Mouse (Mus musculus) heart, embryonic 12.5 days (tissue): ENCODE results near the gene Sdc4. TPM values are rescaled to one million over a fixed set of nuclear protein-coding genes. Genes with fewer than 3 reads are reported as not detected.

Source experiments
- ATAC-seq: fragments of 200-750 bp; cut with Nextera tagmentation; 2 replicates; pipeline ENCODE4 v1.8.0; 2017; ENCODE audit warnings: moderate TSS enrichment, moderate library complexity; ENCODE audit not compliant: insufficient number of reproducible peaks, low FRiP score
- H3K27ac ChIP-seq: fragments of 300-500 bp; sonication (generic); 2 replicates; pipeline ENCODE4 v1.5.1; 2016; ENCODE audit warnings: mild to moderate bottlenecking, moderate library complexity; ENCODE audit not compliant: poor library complexity, severe bottlenecking
- H3K27me3 ChIP-seq: fragments of 300-500 bp; sonication (generic); replicated peaks from 2 replicates; pipeline ENCODE4 v1.6.1; 2016; ENCODE audit warnings: mild to moderate bottlenecking, moderate library complexity
- H3K36me3 ChIP-seq: fragments of 300-500 bp; sonication (generic); 2 replicates; pipeline ENCODE4 v1.6.1; 2016; ENCODE audit warnings: mild to moderate bottlenecking, moderate library complexity
- H3K4me1 ChIP-seq: fragments of 300-500 bp; sonication (generic); replicated peaks from 2 replicates; pipeline ENCODE4 v1.6.1; 2016; ENCODE audit warnings: mild to moderate bottlenecking
- H3K4me2 ChIP-seq: fragments of 300-500 bp; sonication (generic); 2 replicates; pipeline ENCODE4 v1.6.1; 2016; ENCODE audit warnings: mild to moderate bottlenecking, moderate library complexity
- H3K4me3 ChIP-seq: fragments of 300-500 bp; sonication (generic); 2 replicates; pipeline ENCODE4 v1.5.1; 2016; ENCODE audit warnings: mild to moderate bottlenecking
- H3K9ac ChIP-seq: fragments of 300-500 bp; sonication (generic); 2 replicates; pipeline ENCODE4 v1.6.1; 2016; ENCODE audit warnings: mild to moderate bottlenecking, moderate library complexity
- H3K9me3 ChIP-seq: fragments of 300-500 bp; sonication (generic); replicated peaks from 2 replicates; pipeline ENCODE4 v1.6.1; 2016; ENCODE audit warnings: mild to moderate bottlenecking, moderate library complexity
- WGBS: fragments of 180-500 bp; shearing (Covaris S2); methylation state at CpG from one replicate; pipeline ENCODE4 v1.1.7; 2016; 5-methylcytosine and 5-hydroxymethylcytosine counted together
- polyA plus RNA-seq: library from polyadenylated mRNA; unstranded; fragments of >200 nt; fragmentation: Nextera tagmentation; extraction: Ambion mirVana; gene quantifications from 2 replicates; pipeline ENCODE4 v1.2.1, GENCODE M21; 2016

Sdc4 gene
- polyA plus RNA-seq, 1 experiment from 2014 or later: 40.6 TPM

- 85% methylated on average over 8 of the region's 8 CpGs for WGBS
- Histone ChIP-seq H3K27me3 (no peaks in the 10 kb centered on the region), H3K9ac (no peak overlapping the region), H3K4me1 (peaks cover 36% of the 10 kb centered on the region), H3K9me3 (no peaks in the 10 kb centered on the region), H3K27ac (no peak overlapping the region), H3K36me3 (peaks cover 5% of the 10 kb centered on the region), H3K4me2 (no peak overlapping the region), H3K4me3 (no peak overlapping the region)
- no peak for ATAC-seq
Observed at GRCm38 (mm10) chr2:164458535-164458934, 14.8 kb upstream of the Sdc4 start.

- H3K4me3 ChIP-seq: no peak overlapping the region
- no peak overlapping the region for H3K4me2 ChIP-seq
- ATAC-seq: no peak
- H3K4me1 ChIP-seq: peaks cover 42% of the 10 kb centered on the region
- H3K27ac ChIP-seq: no peak overlapping the region
- H3K36me3 ChIP-seq: no peaks in the 10 kb centered on the region
- no peaks in the 10 kb centered on the region for H3K9me3 ChIP-seq
- WGBS: 51% methylated on average over 7 of the region's 7 CpGs
- H3K27me3 ChIP-seq: no peaks in the 10 kb centered on the region
- no peak overlapping the region; the same call in 1 of the 2 replicates for H3K9ac ChIP-seq
Observed at GRCm38 (mm10) chr2:164457942-164458341, 14.3 kb upstream of the Sdc4 start.

- Histone ChIP-seq H3K27ac (no peak within 1 kb of the TSS), H3K4me1 (peaks cover 50% of the 10 kb centered on the region), H3K4me2 (peak within 1 kb of the TSS; percentile 46), H3K4me3 (peak within 1 kb of the TSS; percentile 10; the same call in 1 of the 2 replicates), H3K36me3 (no peaks in the 10 kb centered on the region), H3K9me3 (no peaks in the 10 kb centered on the region), H3K9ac (peak within 1 kb of the TSS; percentile 40; the same call in 1 of the 2 replicates), H3K27me3 (no peaks in the 10 kb centered on the region)
- ATAC-seq: no peak
- WGBS: 2% methylated on average over 7 of the region's 7 CpGs
Observed at GRCm38 (mm10) chr2:164456864-164457300, 13.2 kb upstream of the Sdc4 start, which contains the start of gene Sys1. Sys1 (plus strand) TSS chr2:164456964.

GRCm38 (mm10) chr2:164456413-164456812 is 12.7 kb upstream of the Sdc4 start:
- no peak for ATAC-seq
- no peak overlapping the region for H3K27ac ChIP-seq
- WGBS: 67% methylated on average over 1 of the region's 1 CpGs
- no peaks in the 10 kb centered on the region for H3K36me3 ChIP-seq
- H3K4me3 ChIP-seq: no peak overlapping the region
- no peak overlapping the region; the same call in 1 of the 2 replicates for H3K4me2 ChIP-seq
- no peaks in the 10 kb centered on the region for H3K9me3 ChIP-seq
- H3K9ac ChIP-seq: no peak overlapping the region
- peaks cover 51% of the 10 kb centered on the region for H3K4me1 ChIP-seq
- H3K27me3 ChIP-seq: no peaks in the 10 kb centered on the region

- no peak overlapping the region for H3K4me3 ChIP-seq
- no peak overlapping the region for H3K9ac ChIP-seq
- WGBS: 63% methylated on average over 6 of the region's 6 CpGs
- no peak overlapping the region for H3K4me2 ChIP-seq
- H3K36me3 ChIP-seq: no peaks in the 10 kb centered on the region
- ATAC-seq: no peak
- no peaks in the 10 kb centered on the region for H3K27me3 ChIP-seq
- H3K4me1 ChIP-seq: peaks cover 51% of the 10 kb centered on the region
- no peaks in the 10 kb centered on the region for H3K9me3 ChIP-seq
- no peak overlapping the region for H3K27ac ChIP-seq
Observed at GRCm38 (mm10) chr2:164455421-164456190, 11.9 kb upstream of the Sdc4 start.

- Histone ChIP-seq H3K9ac (no peak overlapping the region), H3K4me1 (peaks cover 54% of the 10 kb centered on the region), H3K4me2 (no peak overlapping the region)
Observed at GRCm38 (mm10) chr2:164454846-164455245, 11.2 kb upstream of the Sdc4 start.

GRCm38 (mm10) chr2:164453887-164454500 is 10.3 kb upstream of the Sdc4 start:
- H3K4me2 ChIP-seq: no peak overlapping the region
- H3K27ac ChIP-seq: no peak overlapping the region
- no peaks in the 10 kb centered on the region for H3K9me3 ChIP-seq
- H3K27me3 ChIP-seq: no peaks in the 10 kb centered on the region
- peaks cover 62% of the 10 kb centered on the region for H3K4me1 ChIP-seq
- no peak for ATAC-seq
- H3K9ac ChIP-seq: no peak overlapping the region
- H3K4me3 ChIP-seq: no peak overlapping the region
- 54% methylated on average over 7 of the region's 7 CpGs for WGBS
- H3K36me3 ChIP-seq: no peaks in the 10 kb centered on the region

More at GRCm38 (mm10) chr2:164454846-164455245, 11.2 kb upstream of the Sdc4 start:
- Histone ChIP-seq H3K36me3 (no peaks in the 10 kb centered on the region), H3K9me3 (no peaks in the 10 kb centered on the region), H3K27ac (no peak overlapping the region), H3K4me3 (no peak overlapping the region), H3K27me3 (no peaks in the 10 kb centered on the region)
- WGBS: 52% methylated on average over 10 of the region's 10 CpGs
- no peak for ATAC-seq

- H3K9ac ChIP-seq: no peak overlapping the region
- H3K4me3 ChIP-seq: no peak overlapping the region
- H3K4me1 ChIP-seq: peaks cover 67% of the 10 kb centered on the region
- H3K27me3 ChIP-seq: no peaks in the 10 kb centered on the region
- H3K36me3 ChIP-seq: no peaks in the 10 kb centered on the region
- H3K4me2 ChIP-seq: 0 out of 2 replicates have a peak overlapping the region, but pooled peaks have one; percentile 8
- H3K27ac ChIP-seq: peak overlapping the region; percentile 60
- peak; percentile 31; the same call in 1 of the 2 replicates for ATAC-seq
- 34% methylated on average over 14 of the region's 14 CpGs for WGBS
- no peaks in the 10 kb centered on the region for H3K9me3 ChIP-seq
Observed at GRCm38 (mm10) chr2:164453047-164453757, 9.5 kb upstream of the Sdc4 start.

- no peak overlapping the region for H3K9ac ChIP-seq
- no peak overlapping the region for H3K4me3 ChIP-seq
- ATAC-seq: no peak; the same call in 1 of the 2 replicates
- H3K4me1 ChIP-seq: peaks cover 66% of the 10 kb centered on the region
- H3K27ac ChIP-seq: peak overlapping the region; percentile 60
- WGBS: 37% methylated on average over 13 of the region's 13 CpGs
- no peaks in the 10 kb centered on the region for H3K9me3 ChIP-seq
- H3K36me3 ChIP-seq: no peaks in the 10 kb centered on the region
- no peaks in the 10 kb centered on the region for H3K27me3 ChIP-seq
- peak overlapping the region; percentile 13; the same call in 1 of the 2 replicates for H3K4me2 ChIP-seq
Observed at GRCm38 (mm10) chr2:164452000-164452676, 8.5 kb upstream of the Sdc4 start.

GRCm38 (mm10) chr2:164449341-164450042 is 5.8 kb upstream of the Sdc4 start:
- Histone ChIP-seq H3K4me1 (peaks cover 43% of the 10 kb centered on the region), H3K27ac (peak overlapping the region; percentile 58; the same call in 1 of the 2 replicates), H3K36me3 (no peaks in the 10 kb centered on the region), H3K4me2 (0 out of 2 replicates have a peak overlapping the region, but pooled peaks have one; percentile 3), H3K9me3 (no peaks in the 10 kb centered on the region), H3K27me3 (no peaks in the 10 kb centered on the region), H3K4me3 (no peak overlapping the region), H3K9ac (no peak overlapping the region)
- WGBS: 48% methylated on average over 14 of the region's 14 CpGs
- no peak for ATAC-seq
